Mouse (Mus musculus) liver, embryonic 18 days (tissue): Measurements from ENCODE around the gene Ube2m. TPM values are rescaled to one million over a fixed set of nuclear protein-coding genes. Genes with fewer than 3 reads are reported as not detected.

ENCODE experiments used
- polyA plus RNA-seq: library from polyadenylated mRNA; depleted of rRNA; stranded (reverse); fragments of >200 nt; gene quantifications from 2 replicates; pipeline ENCODE4 v1.2.3, GENCODE M21; 2012; rRNA removed

The Ube2m gene
- 86.0 and 91.7 TPM in 2 replicates for polyA plus RNA-seq

GRCm38 (mm10) chr7:13037901-13038555 is at the start of gene Ube2m:
TSS of gene Ube2m (minus strand) at chr7:13038275.

GRCm38 (mm10) chr7:13054287-13055010 is 16.4 kb upstream of the Ube2m start, which contains the start of gene Mzf1:
TSS of gene Mzf1 (minus strand) at chr7:13054764.

GRCm38 (mm10) chr7:13034148-13034977 is 3.7 kb downstream of the Ube2m start, which contains the start of gene Chmp2a:
TSS of gene Chmp2a (minus strand) at chr7:13034807.

GRCm38 (mm10) chr7:13010005-13010908 is 27.8 kb downstream of the Ube2m start, which contains the start of gene Zbtb45:
TSS of gene Zbtb45 (minus strand) at chr7:13010034.

GRCm38 (mm10) chr7:12998851-12999250 is 39.2 kb downstream of the Ube2m start, which contains the start of gene Trim28:
TSS of gene Trim28 (plus strand) at chr7:12999114.

GRCm38 (mm10) chr7:12998053-12998452 is 40.0 kb downstream of the Ube2m start, which contains the start of gene Slc27a5:
TSS of gene Slc27a5 (minus strand) at chr7:12998192.

Other genes starting within 250 kb of the Ube2m start
- 0.25 and 0.29 TPM in 2 replicates for gene Zscan18, start 234.6 kb downstream of the Ube2m start, polyA plus RNA-seq
- gene Zfp329, start 219.4 kb downstream of the Ube2m start, polyA plus RNA-seq, result 2.2 and 2.4 TPM in 2 replicates
- gene Zfp110, start 203.5 kb downstream of the Ube2m start, polyA plus RNA-seq, result 5.1 and 5.6 TPM in 2 replicates
- 0.75 and 0.82 TPM in 2 replicates for gene Zfp128, start 157.1 kb downstream of the Ube2m start, polyA plus RNA-seq
- 3.4 and 3.5 TPM in 2 replicates for gene Zscan22, start 140.5 kb downstream of the Ube2m start, polyA plus RNA-seq
- 1,527 and 1,533 TPM in 2 replicates for gene Rps5, start 116.0 kb downstream of the Ube2m start, polyA plus RNA-seq
- 0.13 and 0.22 TPM in 2 replicates for gene Rnf225, start 110.9 kb downstream of the Ube2m start, polyA plus RNA-seq
- gene Zfp324, start 72.4 kb downstream of the Ube2m start, polyA plus RNA-seq, result 1.7 and 1.8 TPM in 2 replicates
- gene Zfp446, start 60.4 kb downstream of the Ube2m start, polyA plus RNA-seq, result 1.9 and 2.1 TPM in 2 replicates
- 37.4 and 60.2 TPM in 2 replicates for gene Slc27a5, start 40.1 kb downstream of the Ube2m start, polyA plus RNA-seq
- 85.9 and 90.4 TPM in 2 replicates for gene Trim28, start 39.2 kb downstream of the Ube2m start, polyA plus RNA-seq
- gene Zbtb45, start 28.2 kb downstream of the Ube2m start, polyA plus RNA-seq, result 5.4 and 5.7 TPM in 2 replicates
- gene Chmp2a, start 3.5 kb downstream of the Ube2m start, polyA plus RNA-seq, result 99.3 and 101 TPM in 2 replicates
- gene Mzf1, start 16.5 kb upstream of the Ube2m start, polyA plus RNA-seq, result 0.53 and 0.59 TPM in 2 replicates
- gene Vmn1r85, start 56.9 kb upstream of the Ube2m start, polyA plus RNA-seq, result not detected in 2 replicates
- gene Vmn1r86, start 81.6 kb upstream of the Ube2m start, polyA plus RNA-seq, result not detected in 2 replicates
- gene Vmn1r87, start 101.9 kb upstream of the Ube2m start, polyA plus RNA-seq, result not detected in 2 replicates
- not detected in 2 replicates for gene Vmn1r88, start 121.3 kb upstream of the Ube2m start, polyA plus RNA-seq
- not detected in 2 replicates for gene Vmn1r89, start 174.7 kb upstream of the Ube2m start, polyA plus RNA-seq
- gene Lig1, start 239.0 kb upstream of the Ube2m start, polyA plus RNA-seq, result 25.7 and 27.6 TPM in 2 replicates
- 1.6 and 1.8 TPM in 2 replicates for gene Zswim9, start 240.4 kb upstream of the Ube2m start, polyA plus RNA-seq